Mouse (Mus musculus): ENCODE results near the gene Abcc8.
"Not testable (repeated sequence)": the region's sequence is repeated elsewhere in the genome, so short reads cannot be mapped to it uniquely, and the experiment has no call there.

Gene Abcc8

DNA sequence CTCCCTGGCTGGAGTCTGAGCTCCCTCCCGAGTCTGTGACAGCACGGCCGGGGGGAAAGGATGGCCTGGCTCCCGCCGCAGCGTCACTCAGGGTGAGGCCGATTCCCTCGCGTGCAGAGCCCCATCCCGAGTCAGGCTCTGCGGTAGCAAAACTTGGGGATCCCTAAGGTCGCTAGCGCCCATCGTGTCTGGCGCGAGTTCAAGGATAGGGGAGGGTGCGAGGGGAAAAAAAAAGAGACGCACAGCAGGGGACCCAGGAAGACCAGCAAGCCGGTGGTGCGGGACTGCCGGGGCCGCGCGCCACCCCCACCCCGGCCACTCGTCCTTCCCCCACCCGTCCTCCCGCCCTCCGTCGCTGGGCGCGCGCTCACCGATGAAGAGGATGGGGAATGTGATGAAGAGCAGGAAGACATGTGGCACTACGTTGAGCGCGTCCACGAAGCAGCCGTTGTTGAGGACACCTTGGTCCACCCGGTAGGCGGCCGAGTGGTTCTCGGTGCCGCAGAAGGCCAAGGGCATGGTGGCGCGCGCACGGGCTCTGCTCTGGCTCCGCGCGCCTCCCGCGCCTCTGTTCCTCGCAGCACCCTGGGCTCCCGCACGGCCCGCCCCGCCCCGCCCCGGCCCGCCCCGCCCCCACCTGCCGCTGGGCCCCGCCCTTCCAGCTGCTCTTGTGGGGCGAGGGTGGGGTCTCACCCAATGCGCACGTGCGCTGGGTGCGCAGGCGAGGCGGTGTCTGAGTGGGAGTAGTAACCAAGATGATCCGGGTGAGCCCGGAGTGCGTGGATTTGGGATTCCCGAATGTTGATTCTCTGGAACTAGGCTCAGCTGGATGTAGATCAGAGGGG is at the start of gene Abcc8:
TSS of gene Abcc8 (minus strand) at position 603 of the 845 bp plus-strand sequence.
- no peak for DNase-seq

DNA sequence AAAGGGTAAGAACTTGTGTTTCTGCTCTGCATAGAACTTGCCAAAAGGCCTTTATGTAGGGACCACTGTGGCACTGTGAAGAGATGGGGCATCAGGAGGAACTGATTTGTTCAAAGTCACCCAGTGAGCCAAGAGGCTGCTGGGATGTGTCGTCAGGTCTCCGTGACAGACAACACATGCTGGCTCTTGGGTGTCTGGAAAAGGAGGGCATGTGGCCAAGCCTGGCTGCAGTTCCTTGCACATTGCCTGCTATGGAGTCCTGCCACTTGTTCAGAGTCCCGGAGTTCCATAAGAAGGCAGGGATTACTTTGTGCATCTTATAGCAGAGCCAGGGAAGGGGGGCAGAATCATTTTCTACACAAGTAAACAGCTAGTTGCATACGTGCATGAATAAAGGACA is 47.1 kb upstream of the Abcc8 start:
- DNase-seq: no peak

DNA sequence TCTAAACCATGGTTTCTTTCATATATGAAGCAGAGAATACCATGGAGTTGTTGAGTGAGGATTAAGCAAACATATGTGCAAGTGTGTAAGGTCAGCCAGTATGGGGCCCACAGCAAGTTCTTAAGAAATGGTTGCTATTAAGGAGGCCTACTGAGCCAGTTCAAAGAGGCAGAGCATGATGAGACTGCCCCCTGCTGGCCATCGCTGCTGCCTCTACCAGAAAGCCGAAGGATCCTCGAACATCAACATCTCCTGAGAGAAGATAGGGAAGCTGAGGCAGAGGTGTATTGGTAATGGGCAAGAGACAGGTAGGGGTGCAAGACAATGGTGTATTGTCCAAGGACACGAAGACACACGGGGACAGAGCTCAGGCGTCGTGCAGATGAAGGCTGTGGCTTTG is 46.4 kb upstream of the Abcc8 start:
- DNase-seq: peak; percentile 58

- no peak for DNase-seq
Measured at GRCm38 (mm10) chr7:46220591-46221129, 40.8 kb upstream of the Abcc8 start.

- DNase-seq: peak; percentile 24
Measured at GRCm38 (mm10) chr7:46218415-46218814, 38.6 kb upstream of the Abcc8 start.

GRCm38 (mm10) chr7:46216481-46216880 is 36.6 kb upstream of the Abcc8 start:
- DNase-seq: no peak

GRCm38 (mm10) chr7:46210276-46210675 is 30.4 kb upstream of the Abcc8 start:
- no peak for DNase-seq

GRCm38 (mm10) chr7:46208131-46208530 is 28.3 kb upstream of the Abcc8 start:
- DNase-seq: no peak

DNA sequence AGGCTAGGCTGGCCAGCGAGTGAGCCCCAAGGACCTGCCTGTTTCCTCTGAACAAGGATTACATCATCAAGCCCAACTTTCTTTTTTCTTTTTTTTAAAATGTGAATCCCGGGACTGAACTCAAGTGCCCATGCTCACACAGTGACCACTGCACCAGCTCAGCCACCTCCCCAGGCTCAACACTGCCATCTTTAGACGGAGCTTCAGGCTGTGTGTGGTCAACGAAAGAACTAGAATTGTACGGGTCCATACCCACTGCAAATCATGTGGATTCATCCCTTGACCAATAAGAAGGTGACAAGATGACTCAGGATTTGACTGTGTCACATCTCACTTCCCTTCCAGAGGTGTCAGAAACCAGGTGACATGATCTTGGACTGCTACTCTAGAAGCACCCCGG is 24.9 kb upstream of the Abcc8 start:
- DNase-seq: no peak

- DNase-seq: no peak
Measured at GRCm38 (mm10) chr7:46204046-46204471, 24.2 kb upstream of the Abcc8 start.

GRCm38 (mm10) chr7:46201649-46202048 is 21.8 kb upstream of the Abcc8 start:
- no peak for DNase-seq

GRCm38 (mm10) chr7:46200021-46200420 is 20.2 kb upstream of the Abcc8 start:
- no peak for DNase-seq

GRCm38 (mm10) chr7:46195356-46195755 is 15.5 kb upstream of the Abcc8 start:
- no peak for DNase-seq

DNA sequence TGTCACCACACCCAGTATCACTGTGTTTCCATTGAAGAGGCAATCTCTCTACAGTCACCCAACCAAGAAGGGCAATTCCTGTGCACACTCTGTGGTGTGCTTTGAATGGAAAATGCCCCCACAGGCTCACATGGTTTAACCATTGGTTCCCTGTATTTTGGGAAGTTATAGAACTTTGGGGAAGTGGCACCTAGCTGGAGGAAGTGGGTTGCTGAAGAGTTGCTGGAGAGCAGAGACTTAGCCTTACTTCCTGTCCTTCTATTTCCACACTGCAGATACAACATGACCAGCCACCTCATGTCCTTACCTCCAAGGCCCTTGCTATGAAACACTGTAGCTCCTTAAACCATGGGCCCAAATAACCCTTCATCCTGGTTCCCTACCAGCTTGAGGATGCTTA is 4.4 kb upstream of the Abcc8 start:
- no peak for DNase-seq

DNA sequence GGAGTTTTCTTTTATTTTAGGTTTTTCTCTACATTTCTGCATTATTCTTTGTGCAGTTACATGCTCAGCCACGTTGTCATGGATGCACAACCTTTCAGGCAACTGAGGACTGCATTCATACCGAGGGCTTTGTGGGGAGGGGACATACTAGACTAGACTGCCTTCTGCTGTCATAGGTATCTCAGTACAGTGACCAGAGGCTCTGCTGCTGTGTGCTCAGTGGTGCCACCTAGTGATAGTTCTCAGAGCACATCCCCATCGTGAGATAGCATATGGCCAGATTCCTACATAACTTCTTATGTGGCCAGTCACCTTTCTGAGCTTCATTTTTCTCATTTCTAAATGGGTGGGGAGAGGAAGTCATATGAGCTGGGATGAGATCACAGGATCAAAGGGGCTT is 1.8 kb upstream of the Abcc8 start:
- DNase-seq: peak; percentile 57

- not testable (repeated sequence) for DNase-seq
Measured at GRCm38 (mm10) chr7:46168980-46169379, 10.9 kb downstream of the Abcc8 start.

DNA sequence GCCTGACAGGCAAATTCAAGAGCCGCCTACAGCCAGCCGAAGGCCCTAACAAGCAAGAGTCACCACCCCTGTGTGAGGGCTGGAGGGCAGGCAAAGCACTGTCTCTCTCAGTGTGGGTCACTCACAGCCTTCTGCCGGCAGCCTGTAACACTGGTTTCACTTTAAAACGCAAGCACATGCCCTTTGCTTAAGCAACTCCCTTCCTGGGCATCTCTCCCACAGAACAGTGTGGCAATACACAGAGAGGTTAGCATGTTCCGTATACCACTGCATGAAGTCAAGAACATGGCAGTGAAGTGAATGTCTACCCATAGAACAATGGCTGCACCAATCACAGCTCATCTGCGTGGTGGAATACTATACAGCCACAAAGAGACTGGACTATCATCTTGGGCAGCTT is 11.4 kb downstream of the Abcc8 start:
- DNase-seq: no peak

- DNase-seq: no peak
Measured at GRCm38 (mm10) chr7:46167901-46168300, 11.9 kb downstream of the Abcc8 start.

- no peak for DNase-seq
Measured at GRCm38 (mm10) chr7:46165876-46166275, 14.0 kb downstream of the Abcc8 start.

DNA sequence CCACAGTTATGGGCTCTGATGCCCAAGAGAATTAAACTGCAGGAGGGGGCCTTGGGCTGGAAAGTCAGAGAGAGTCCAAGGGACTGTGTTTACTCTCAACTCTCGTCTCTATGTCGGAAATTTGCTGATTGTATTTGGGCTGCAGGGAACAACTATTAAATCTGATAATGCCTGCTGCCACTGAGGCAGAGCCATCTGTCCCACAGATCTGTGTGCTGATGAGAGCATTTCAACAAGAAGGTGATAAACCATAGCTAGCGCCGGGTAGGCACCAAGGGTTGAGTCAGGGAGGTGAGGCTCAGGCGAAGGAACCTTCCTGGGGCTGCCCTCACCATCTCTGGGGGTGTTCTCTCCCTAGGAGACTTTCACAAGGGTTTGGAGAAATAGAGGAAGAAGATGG is 17.1 kb downstream of the Abcc8 start:
- no peak for DNase-seq

GRCm38 (mm10) chr7:46162132-46162727 is 17.6 kb downstream of the Abcc8 start:
- DNase-seq: no peak

GRCm38 (mm10) chr7:46161615-46162014 is 18.2 kb downstream of the Abcc8 start:
- no peak for DNase-seq

DNA sequence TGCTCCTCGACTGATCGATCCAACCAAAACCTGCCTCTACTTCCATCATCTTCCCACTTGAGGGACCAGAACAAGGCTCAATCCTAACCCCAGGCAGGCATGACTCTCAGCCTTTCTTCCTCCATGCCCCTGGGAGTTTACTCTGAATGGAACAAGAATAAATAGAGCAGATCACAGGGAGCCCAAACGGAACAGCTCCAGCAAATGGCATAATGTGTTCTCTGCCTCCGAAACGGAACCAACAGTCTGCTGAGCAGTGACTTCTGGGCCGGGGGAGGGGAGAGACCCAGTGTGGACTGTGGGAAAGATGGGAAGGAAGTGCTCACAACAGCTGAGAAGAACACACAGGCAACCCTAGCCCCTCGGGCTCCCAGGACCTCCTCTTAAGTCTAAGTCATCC is 22.1 kb downstream of the Abcc8 start:
- DNase-seq: no peak
